Mouse (Mus musculus) liver, adult 2 months (tissue): ENCODE results near the gene Sema5a. TPM values are rescaled to one million over a fixed set of nuclear protein-coding genes. Genes with fewer than 3 reads are reported as not detected.
A peak's percentile ranks its signal among the peaks of the same experiment; 100 is the strongest.

ENCODE experiments used
- DNase-seq: peaks from one replicate; pipeline ENCODE4 v3.0.0-alpha.2; 2011; ENCODE audit warnings: low read depth, low spot score; ENCODE audit errors: extremely low read depth
- H3K27ac ChIP-seq: fragments of 200-500 bp; replicated peaks from 2 replicates; pipeline ENCODE4 v1.5.1; 2012; ENCODE audit warnings: low read depth, mild to moderate bottlenecking, control low read depth, inconsistent platforms, low read length; ENCODE audit not compliant: insufficient read depth
- H3K27me3 ChIP-seq: fragments of 200-500 bp; 2 replicates; pipeline ENCODE4 v1.6.1; 2012; ENCODE audit warnings: mild to moderate bottlenecking, moderate library complexity, low read length, inconsistent platforms; ENCODE audit not compliant: control insufficient read depth, insufficient read depth
- H3K36me3 ChIP-seq: fragments of 200-500 bp; 2 replicates; pipeline ENCODE4 v1.6.1; 2012; ENCODE audit warnings: low read length, inconsistent platforms; ENCODE audit not compliant: control insufficient read depth, insufficient read depth
- H3K4me1 ChIP-seq: fragments of 200-500 bp; 2 replicates; pipeline ENCODE4 v1.6.1; 2011; ENCODE audit warnings: low read length; ENCODE audit not compliant: control insufficient read depth, insufficient read depth
- H3K4me3 ChIP-seq: fragments of 200-500 bp; 2 replicates; pipeline ENCODE4 v1.5.1; 2011; ENCODE audit warnings: low read depth, mild to moderate bottlenecking, control low read depth, low read length, moderate library complexity; ENCODE audit not compliant: insufficient read depth
- H3K79me2 ChIP-seq: fragments of 200-500 bp; 2 replicates; pipeline ENCODE4 v1.6.1; 2012; ENCODE audit warnings: inconsistent platforms, mild to moderate bottlenecking, low read length, moderate library complexity; ENCODE audit not compliant: control insufficient read depth, insufficient read depth
- H3K9ac ChIP-seq: fragments of 200-500 bp; 2 replicates; pipeline ENCODE4 v1.6.1; 2012; ENCODE audit warnings: low read depth, mild to moderate bottlenecking, control low read depth, inconsistent platforms, low read length
- CTCF ChIP-seq: fragments of 200-500 bp; IDR thresholded peaks from 2 replicates; pipeline ENCODE4 v1.5.1; 2011; ENCODE audit warnings: low read depth, low read length, control low read depth
- POLR2A ChIP-seq: fragments of 200-500 bp; IDR thresholded peaks from 2 replicates; pipeline ENCODE4 v1.6.1; 2011; ENCODE audit warnings: low read length, control low read depth; ENCODE audit not compliant: insufficient read depth; ENCODE audit errors: extremely low read depth
- WGBS: fragments of 180-500 bp; shearing (Covaris S2); methylation state at CpG from one replicate; pipeline ENCODE4 v1.1.7; 2018; 5-methylcytosine and 5-hydroxymethylcytosine counted together
- polyA plus RNA-seq: library from polyadenylated mRNA; depleted of rRNA; stranded (reverse); fragments of >200 nt; gene quantifications from 2 replicates; pipeline ENCODE4 v1.2.3, GENCODE M21; 2012
- total RNA-seq: library from RNA; depleted of rRNA; stranded (reverse); fragments of >200 nt; gene quantifications from 2 replicates; pipeline ENCODE4 v1.2.3, GENCODE M21; 2014

Sema5a gene
- total and polyA plus RNA-seq, 2 experiments: 0.22 to 0.46 TPM

DNA sequence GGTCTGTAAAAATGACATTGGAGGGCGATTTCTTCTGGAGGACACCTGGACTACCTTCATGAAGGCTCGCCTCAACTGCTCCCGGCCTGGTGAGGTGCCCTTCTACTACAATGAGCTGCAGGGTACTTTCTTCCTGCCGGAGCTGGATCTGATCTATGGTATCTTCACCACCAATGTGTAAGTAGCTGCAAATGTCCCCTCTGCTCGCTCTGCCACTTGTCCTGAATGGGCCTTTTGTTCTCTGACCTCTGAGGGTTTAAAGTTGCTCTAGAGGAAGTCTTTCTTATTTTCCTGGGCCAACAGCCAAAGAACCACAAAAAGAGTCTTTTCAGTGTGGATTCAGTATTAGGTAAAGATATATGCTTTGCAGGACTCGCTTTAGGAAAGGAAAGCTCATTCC, 318.0 kb downstream of the Sema5a start:
- no peak for DNase-seq
- TF ChIP-seq CTCF (no peak), POLR2A (no peak)
- WGBS: 82% methylated on average over 6 of the region's 6 CpGs
- H3K27me3 ChIP-seq: no peaks in the 10 kb centered on the region
- H3K4me1 ChIP-seq: no peaks in the 10 kb centered on the region
- no peak overlapping the region for H3K27ac ChIP-seq
- H3K36me3 ChIP-seq: no peaks in the 10 kb centered on the region
- no peak overlapping the region for H3K4me3 ChIP-seq
- no peaks in the 10 kb centered on the region for H3K79me2 ChIP-seq
- no peak overlapping the region for H3K9ac ChIP-seq

DNA sequence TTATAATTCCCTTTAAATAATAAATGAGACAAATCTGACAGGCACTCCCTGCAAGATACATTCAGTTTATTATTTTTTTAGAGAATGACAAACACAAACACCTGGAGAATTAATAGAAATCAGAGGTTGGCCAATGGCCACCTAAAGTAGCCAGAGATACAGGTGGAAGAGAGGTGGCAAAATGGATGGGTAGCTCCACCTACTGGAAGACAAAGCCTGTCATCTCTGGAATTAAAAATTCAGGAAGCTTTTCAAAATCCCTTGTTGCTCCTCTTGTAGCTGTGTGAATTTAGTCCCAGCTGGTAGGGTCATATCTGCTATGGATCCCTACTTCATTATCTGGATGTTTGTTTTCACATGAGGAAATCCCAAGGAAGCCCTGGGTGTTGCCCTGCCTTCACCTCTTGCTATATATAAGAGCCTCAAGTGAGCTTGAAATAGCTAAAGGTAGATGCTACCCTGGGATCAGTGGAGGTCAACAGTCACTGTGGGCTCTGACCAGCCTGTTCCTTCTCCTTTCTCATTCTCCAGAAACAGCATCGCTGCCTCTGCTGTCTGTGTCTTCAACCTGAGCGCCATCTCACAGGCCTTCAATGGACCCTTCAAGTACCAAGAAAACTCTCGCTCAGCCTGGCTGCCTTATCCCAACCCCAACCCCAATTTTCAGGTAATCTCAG, 323.7 kb downstream of the Sema5a start:
- H3K27me3 ChIP-seq: no peaks in the 10 kb centered on the region
- H3K4me1 ChIP-seq: no peaks in the 10 kb centered on the region
- H3K79me2 ChIP-seq: no peaks in the 10 kb centered on the region
- 91% methylated on average over 3 of the region's 3 CpGs for WGBS
- no peak for TF ChIP-seq POLR2A
- TF ChIP-seq CTCF: no peak
- no peak overlapping the region for H3K4me3 ChIP-seq
- no peak overlapping the region for H3K9ac ChIP-seq
- no peaks in the 10 kb centered on the region for H3K36me3 ChIP-seq
- H3K27ac ChIP-seq: no peak overlapping the region
- peak; percentile 2 for DNase-seq

DNA sequence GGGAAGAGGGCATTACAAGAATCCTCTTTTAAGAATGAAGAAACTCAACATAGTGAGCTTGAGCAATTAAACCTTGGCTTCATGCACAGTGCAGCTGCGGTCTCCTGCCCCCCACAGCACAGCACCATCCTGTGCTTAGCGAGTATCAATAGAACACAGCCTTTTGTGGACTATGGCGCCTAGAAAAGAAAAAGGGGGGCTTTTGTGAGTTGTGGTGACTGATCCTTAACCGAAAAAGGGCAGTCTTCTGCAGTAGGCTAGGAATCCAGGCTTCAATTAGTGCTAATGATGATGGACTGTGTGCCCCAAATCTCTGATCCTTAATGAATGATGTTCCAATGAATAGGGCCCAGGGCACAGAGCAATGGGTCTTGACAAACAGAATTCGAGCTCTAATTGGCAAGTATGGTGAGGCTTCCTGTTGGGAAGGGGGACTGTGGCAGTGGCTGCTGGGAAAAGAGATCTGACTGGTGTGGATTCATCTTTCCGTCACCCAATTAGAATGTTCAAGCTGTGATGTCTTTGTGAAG, 324.3 kb downstream of the Sema5a start:
- H3K4me1 ChIP-seq: no peaks in the 10 kb centered on the region
- no peak overlapping the region for H3K27ac ChIP-seq
- H3K9ac ChIP-seq: no peak overlapping the region
- TF ChIP-seq POLR2A (no peak), CTCF (no peak)
- H3K4me3 ChIP-seq: no peak overlapping the region
- WGBS: 60% methylated on average over 6 of the region's 6 CpGs
- H3K79me2 ChIP-seq: no peaks in the 10 kb centered on the region
- H3K27me3 ChIP-seq: no peaks in the 10 kb centered on the region
- DNase-seq: no peak
- H3K36me3 ChIP-seq: no peaks in the 10 kb centered on the region

DNA sequence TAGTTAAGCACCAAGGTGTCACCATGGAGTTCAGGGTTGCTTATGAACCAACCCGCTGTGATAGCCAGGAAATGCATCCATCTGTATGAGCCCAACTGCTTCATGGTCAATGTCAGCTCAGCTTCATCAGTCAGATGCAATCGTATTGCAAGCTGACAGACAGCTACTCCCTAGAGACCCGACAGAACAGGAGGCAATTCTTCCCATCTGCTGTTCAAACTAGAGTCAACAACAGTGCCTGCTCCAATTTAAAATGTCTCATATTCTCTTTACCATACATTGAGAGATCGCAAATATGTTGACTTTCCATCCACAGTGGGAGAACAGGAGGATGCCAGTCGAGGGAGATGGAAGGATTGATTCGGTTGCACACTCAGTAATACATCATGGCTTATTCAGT, 329.7 kb downstream of the Sema5a start:
- WGBS: 68% methylated on average over 6 of the region's 6 CpGs
- Histone ChIP-seq H3K4me3 (no peak overlapping the region), H3K9ac (no peak overlapping the region), H3K36me3 (no peaks in the 10 kb centered on the region), H3K4me1 (no peaks in the 10 kb centered on the region), H3K27me3 (no peaks in the 10 kb centered on the region; the same call in 1 of the 2 replicates), H3K79me2 (no peaks in the 10 kb centered on the region), H3K27ac (no peak overlapping the region)
- no peak for DNase-seq
- TF ChIP-seq CTCF: no peak

DNA sequence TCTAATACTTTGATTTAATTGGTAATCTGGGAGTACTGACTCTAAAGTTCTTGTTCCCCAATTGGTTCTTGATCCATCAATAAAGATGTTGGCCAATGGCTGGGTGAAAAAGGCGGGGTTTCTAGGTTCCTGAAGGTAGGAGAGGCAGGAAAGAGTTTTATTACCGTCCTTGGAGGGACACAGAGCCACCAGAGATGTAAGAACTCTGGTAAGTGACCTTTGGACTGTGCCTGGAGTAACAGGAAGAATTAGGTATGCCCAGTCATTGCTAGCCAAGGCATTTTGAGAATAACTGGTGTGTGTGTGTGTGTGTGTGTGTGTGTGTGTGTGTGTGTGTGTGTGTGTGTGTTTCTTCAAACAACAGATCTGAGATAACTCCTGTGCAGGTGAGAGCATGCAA, 330.6 kb downstream of the Sema5a start:
- Histone ChIP-seq H3K4me3 (no peak overlapping the region), H3K27me3 (no peaks in the 10 kb centered on the region; the same call in 1 of the 2 replicates), H3K79me2 (no peaks in the 10 kb centered on the region), H3K27ac (no peak overlapping the region), H3K4me1 (no peaks in the 10 kb centered on the region), H3K36me3 (no peaks in the 10 kb centered on the region), H3K9ac (no peak overlapping the region)
- 70% methylated on average over 2 of the region's 2 CpGs for WGBS
- DNase-seq: no peak
- TF ChIP-seq POLR2A: no peak
- no peak for TF ChIP-seq CTCF

DNA sequence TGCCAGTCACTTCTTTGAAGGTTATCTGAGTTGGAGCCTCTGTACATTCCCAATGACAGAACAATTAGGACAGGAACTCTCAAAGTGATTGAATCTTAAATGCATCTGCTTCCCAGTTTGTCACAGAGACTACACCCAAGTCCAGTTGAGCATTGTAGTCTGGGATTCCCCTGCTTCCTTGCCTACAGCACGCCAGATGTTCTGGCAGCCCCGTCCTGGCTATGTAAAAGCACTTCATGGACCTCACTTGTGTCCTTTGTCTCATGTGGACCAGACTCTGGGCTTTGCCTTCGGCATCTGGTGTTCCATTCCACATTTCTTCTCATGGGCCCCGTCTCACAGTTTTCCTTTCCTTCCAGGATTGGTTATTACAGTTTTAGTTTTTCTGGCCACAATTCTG, 334.7 kb downstream of the Sema5a start:
- Histone ChIP-seq H3K79me2 (no peaks in the 10 kb centered on the region), H3K27ac (no peak overlapping the region), H3K4me3 (no peak overlapping the region), H3K27me3 (no peaks in the 10 kb centered on the region; the same call in 1 of the 2 replicates), H3K9ac (no peak overlapping the region), H3K4me1 (no peaks in the 10 kb centered on the region), H3K36me3 (no peaks in the 10 kb centered on the region)
- no peak for DNase-seq
- WGBS: 82% methylated on average over 4 of the region's 4 CpGs
- TF ChIP-seq CTCF: no peak
- TF ChIP-seq POLR2A: no peak
